Mouse (Mus musculus): ENCODE measurements at regions not wholly inside any gene's neighbourhood (a gene's known extent, or its start where the extent isn't known, plus 50 kb on each side); places are given as distances from the start of the nearest gene placed in this dataset.
"Not testable (repeated sequence)": the region's sequence is repeated elsewhere in the genome, so short reads cannot be mapped to it uniquely, and the experiment has no call there.

DNA sequence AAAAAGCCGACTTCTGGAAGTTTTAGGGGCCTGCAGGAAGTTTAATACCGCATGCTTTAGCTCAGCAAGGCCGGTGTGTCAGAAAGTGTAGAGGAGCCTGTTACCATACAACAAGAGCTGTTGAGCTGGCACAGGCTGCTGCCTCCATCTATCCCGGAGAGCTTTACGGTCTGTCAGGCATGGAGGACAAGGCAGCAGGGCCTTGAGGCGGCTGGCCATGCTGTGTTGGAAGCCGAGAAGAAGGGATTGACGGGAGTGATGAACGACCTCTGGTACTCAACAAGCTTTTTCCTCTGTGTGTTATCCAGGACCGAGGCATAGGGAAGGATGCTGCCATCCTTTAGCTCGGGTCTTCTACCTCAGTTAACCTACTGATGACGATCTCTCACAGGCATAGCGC, 146.8 kb upstream of the Mocs1 start:
- no peak for DNase-seq

DNA sequence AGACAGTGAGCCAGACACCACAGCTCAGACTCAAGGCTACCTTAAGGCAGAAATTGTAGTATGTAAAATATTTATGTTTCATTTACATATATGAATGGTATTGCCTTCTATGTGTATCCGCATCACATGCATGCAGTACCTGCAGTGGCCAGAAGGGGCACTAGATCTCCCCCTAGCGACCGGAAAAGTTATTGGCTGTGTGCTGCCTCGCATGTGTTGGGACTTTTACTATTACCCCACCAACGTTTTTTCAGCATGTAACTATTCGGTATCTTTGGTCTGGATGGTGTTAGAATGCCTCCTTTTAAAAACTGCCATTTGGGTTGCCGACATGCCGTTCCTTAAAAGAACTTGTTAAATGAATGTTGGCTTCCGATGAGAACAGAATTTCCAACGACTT, 145.7 kb upstream of the Mocs1 start:
- DNase-seq: no peak

DNA sequence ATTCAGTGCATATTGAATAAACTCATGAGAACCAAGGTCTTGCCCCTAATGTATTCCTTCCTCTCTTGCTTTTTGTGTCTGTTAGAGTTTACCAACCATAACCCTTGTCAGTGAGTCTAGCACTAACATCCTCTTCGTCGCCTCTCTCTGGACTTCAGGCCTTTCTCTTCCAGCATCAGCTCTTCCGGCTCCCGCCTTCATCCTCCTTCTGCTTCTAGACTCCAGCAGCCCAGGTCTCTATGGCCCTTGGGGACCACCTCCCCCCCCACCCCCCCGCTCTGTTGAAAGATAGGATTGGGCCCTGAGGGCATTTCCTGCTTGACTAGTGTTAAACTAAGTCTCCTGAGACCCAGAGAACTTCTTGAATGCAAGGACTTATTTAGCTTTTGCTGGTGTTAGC, 144.7 kb upstream of the Mocs1 start:
- DNase-seq: no peak

DNA sequence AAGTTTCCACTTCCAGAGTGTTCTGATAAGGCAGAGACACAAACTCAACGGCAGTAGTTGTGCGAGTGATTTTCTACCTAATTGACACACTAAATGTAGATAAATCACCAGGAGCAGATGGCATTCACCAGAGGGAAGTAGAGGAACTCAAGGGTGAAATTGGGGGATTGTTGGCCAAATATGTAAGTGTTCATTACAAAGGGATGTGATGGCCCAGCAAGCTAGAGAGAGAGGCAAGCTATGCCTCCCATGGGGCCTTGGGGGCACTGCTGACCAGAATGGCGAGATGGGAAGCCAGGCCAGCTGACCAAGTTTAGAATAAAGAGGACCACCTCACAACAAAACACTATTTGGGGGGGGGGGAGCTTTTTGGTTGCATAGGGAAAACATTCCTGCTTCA, 136.5 kb upstream of the Mocs1 start:
- DNase-seq: no peak

DNA sequence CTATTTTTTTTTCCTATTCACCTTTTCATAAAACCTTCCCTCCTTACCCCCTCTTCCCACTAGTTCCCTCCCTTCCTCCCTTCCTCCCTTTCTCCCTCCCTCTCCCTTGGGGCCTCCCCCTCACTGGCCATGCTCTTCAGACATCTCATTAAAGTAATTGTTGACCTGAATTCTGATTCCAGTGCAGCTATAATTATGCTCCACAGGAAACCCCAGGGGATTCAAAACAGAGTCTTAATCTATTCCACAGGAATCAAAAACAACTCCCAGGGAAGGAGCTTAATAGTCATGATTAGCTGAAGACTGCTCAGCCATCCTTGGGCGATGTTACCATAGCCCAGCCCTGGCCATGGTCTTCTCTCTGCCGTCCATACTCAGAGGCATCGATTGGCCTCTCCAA, 123.7 kb upstream of the Mocs1 start:
- no peak for DNase-seq

DNA sequence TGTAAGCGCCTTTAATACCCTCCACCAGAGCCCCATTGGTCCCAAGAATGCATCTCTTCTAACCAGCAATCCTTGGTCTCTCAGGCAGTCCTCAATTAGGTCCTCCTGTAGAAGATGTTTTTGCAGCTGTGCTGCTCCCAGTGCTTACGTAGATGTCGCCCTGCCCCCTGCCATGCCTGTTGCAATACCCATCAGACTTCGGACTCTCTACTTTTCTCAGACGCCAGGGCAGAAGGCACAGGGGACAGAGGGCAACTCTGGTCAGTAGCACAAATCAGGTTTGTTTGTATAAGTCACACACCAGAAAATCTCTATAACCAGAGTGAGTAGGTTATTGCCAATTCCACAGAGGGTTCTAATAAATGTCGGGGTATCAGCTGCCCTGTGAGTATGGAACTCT, 123.0 kb upstream of the Mocs1 start:
- DNase-seq: peak; percentile 49

DNA sequence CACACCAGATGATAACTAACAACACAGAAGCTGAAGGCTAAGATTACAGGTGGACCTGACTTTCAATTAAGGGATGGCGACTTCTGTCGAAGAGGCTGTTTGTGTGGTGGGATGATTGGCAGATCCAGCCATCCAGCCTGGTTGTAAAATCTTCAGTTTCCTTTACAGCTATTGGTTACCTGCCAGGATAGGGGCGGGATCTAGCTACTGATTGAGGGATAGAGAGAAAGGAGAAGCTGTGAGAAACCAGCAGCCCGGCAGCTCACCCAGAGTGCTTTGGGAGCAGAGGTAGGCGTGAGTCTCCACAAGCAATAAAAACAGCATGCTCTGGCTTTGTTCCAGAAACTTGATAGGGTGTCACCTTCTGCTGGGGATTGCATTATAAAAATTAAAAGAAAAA, 119.1 kb upstream of the Mocs1 start:
- peak; percentile 86 for DNase-seq

DNA sequence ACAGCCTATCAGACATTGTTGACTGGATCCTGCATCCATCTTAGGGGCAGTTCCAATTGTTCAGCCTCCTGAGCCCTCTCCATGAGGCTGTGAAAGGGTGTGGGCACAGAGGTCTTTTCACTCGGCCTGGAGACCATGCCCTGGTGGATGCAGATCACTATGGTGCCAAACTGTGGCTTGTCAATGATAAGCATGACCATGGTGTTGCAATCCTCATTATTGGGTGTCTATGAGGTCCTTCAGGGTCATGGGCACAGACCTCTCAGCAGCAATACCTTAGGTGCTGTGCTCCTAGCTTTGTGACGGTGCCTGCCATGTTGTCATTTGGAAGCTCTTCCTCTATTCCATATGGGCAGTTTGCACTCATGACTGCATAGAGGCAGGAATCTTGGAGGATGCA, 114.0 kb upstream of the Mocs1 start:
- no peak for DNase-seq

DNA sequence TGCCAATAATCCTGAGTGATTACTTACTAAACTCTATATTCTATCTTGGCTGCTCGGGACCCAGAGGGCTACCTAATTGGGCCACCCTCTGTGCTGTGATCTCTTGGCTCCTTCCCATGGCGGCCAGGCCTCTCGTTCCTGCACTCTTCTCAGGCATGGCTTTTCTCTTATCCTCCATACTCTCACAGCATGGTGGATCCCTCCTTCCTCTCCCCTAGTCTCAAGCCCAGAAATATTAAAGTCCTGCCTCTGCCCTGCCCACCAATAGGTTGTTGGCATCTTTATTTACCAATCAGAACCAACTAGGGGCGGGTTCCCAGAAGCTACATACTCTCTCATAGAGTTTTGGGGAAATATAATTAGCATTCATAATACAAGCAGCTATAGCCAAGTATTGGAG, 100.6 kb upstream of the Mocs1 start:
- no peak for DNase-seq

DNA sequence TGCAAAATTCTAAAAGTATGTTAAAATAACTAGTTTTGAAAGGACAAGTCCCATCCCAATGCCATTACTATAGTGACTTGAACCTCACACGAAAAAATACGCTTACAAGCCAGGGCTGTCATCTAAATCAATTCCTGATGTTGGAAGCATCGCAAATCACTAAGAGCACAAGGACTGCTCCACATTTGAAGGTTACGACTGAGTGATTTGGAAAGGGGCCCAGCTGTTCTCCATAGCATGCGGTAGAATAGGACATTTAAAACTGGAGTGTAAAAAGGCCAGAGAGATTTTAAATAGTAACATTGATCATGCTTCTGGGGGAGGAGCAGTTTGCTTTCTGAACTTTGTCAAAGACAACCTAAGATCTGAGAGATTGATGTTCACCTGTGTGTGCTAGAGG, 92.8 kb upstream of the Mocs1 start:
- DNase-seq: peak; percentile 7

DNA sequence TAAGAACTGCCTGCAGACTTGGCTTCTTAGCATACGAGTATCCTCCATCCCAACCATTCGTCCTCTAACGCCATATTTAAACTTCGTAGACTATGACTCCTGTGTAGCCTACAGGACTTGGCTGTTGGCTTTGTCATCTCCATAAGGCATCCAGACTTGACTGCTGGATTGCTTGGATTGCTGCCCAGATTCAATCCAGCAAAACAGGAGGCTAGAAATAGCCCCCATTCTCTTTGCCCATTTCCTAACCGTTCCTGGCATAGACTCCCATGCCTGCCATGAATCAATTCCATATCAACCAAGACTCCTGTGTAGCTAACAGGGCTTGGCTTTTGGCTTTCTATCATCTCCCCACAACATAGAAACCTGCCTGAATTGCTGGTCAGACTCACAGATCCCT, 90.3 kb upstream of the Mocs1 start:
- no peak for DNase-seq

DNA sequence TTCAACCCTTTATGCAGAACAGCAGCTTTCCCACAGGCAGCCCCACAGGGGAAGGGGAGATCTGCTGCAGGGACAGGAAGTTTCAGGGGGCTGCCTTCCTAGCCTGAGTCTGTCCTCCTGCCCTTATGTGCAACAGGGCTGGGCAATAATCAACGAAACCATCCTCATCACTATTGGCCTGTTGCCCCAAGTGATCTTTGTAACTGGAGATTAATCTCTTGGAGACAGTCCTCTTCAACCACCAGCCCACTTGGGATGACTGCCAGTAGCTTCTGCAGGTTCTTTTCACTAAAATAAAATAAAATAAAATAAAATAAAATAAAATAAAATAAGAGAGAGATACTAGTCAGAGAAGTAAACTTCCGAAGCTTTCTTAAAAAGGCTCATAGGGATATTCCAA, 85.5 kb upstream of the Mocs1 start:
- DNase-seq: peak; percentile 65

DNA sequence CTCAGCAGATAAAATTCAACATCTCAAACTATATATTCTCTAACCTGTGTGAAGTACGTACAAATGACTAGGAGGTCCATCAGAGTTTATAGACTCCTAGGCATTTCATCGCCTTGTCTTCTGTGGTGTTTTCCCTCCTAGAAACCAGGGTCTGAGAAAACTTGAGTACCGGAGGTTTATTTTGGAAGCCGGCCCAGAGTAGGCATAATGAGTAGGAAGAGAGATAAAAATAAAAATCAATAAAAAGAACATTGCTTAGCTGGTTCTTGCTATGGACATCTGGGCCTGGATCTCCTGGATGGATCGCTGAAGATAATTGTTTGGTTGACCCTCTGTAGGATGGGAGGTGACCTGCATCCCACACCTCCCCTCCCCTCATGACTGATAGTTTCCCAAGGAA, 81.5 kb upstream of the Mocs1 start:
- no peak for DNase-seq

DNA sequence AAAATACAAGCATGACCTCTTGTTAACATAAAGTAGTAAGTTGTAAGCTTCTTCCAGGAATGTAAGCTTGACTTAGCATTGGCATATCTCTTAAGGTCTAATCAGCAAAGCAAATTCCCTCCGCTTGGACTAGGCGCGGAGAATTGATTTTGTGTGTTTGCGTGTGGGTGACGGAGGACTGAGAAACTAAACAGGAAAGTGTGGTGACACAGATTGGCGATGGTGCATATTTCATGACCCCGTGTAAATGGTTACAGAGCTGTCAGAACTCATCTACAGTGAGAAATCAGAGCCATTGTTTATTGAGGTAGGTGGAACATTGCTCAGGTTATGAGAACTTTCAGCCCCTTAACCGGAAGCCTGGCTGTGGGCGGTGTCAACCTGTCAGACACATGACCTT, 78.8 kb upstream of the Mocs1 start:
- DNase-seq: no peak

DNA sequence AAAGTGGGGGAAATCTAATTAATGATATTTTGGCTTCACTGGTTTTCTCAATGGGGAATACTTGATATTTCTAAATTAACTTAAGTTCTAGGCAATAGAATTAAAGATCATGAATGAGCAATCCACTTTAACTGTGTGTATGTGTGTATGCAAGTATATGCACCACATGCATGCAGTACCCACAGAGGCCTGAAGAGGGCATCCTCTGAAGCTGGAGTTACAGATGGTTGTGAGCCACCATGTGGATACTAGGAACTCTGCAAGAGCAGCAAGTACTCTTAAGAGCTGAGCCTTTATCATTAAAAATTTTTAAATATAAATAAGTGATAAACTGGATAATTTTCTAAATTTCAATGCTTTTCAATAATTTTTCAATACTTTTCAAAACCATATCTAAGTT, 69.0 kb upstream of the Mocs1 start:
- DNase-seq: no peak

DNA sequence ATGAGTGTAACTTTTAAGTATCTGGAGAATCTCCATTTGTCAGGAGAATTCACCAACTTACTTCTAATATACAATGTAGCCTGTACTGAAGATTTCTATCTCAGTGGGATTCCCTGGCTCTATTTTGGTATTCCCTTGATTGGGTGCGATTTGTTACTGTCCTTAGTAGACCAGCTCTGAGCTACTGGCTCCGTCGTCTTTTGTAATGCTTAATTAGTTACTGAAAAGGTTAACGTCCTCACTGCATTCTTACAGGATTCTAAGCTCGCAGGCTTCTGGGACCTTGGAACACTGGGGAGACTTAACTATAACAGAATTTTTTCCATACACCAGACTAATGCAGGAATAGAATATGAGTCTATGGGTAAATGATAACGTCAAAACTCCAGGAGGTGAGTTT, 67.9 kb upstream of the Mocs1 start:
- DNase-seq: not testable (repeated sequence)

DNA sequence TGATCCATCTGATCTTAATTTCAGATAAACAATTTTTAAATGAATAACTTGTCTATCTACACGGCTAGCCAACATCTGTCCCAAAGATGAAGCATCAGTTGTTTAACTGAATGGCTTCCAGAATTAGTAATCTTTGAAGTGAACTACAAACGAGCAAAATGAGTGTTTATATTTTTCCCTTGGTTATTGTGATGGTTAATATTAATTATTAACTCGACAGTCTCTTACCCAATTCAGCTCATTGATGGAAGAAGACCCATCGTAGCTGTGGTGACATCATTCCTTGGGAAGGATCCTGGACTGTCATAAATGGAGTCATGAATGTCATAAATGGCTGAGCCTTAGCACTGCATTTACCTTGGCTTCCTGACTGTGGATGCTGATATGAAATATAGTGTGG, 60.4 kb upstream of the Mocs1 start:
- no peak for DNase-seq

DNA sequence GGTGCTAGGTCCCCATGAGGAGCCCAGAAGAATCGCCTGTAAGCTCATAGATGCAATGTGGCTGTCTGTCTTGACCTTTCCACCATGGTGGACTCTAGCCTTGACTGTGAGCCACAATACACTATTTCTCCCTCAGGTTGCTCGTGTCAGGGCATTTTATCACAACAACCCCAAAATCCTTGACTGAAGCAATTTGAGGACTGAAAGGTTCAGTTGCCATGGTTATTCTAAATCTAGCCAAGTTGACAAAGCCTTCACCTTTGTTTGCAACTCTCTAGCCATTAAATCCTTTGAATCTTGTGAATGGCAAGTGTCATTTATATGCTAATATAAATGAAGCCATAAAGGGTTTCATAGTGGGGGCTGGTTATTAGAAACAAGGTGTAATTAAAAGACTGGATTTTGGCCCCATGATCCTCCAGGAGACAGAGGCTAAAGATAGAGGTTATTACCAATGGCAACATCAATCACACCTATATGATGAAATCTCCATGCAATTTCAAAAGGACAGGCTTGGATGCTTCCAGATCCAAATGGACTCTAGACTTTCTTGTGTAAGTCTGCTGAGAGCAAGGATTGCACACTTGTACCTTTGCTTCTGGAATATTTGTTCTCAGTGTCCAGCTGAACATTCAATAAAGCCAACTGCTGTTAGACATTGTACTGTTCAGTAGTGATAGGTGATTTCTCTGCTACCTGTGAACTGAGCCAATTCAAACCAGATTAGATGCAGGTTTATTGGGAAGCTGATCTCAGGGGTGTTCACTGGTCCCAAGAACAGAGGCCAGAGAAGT, 59.5 kb upstream of the Mocs1 start:
- DNase-seq: no peak

DNA sequence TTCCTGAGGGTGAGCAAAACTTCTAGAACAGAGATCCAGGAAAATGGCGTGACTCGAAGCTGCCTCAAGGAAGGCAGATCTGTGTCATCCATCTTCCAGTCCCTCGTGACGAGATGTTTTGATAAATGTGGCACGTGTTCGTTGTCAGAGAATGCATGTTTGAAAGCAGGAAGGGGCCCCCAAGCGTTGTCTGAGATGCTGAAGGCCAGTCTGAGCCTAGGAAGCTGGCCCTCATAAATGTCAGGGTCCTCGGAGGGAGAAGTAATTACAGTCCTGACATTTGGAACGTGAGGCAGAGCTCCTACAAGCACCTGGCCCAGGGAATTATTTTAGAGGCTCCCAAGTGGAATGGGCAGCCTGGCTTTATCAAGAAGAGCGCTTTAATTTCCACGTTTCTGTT, 50.5 kb upstream of the Mocs1 start:
- DNase-seq: no peak

Measured in kidney, postnatal 10 days (tissue).